Mouse (Mus musculus) forelimb bud, embryonic 11.5 days (tissue): ENCODE measurements around the gene Ephb2.

Experiments used
- DNase-seq: peaks from one replicate; pipeline ENCODE4 v3.0.0-alpha.2; 2012; ENCODE audit warnings: low read depth, low spot score

The Ephb2 gene

GRCm38 (mm10) chr4:136732536-136733121 is 103.2 kb downstream of the Ephb2 start:
- no peak for DNase-seq

- no peak for DNase-seq
These were observed 104.0 kb downstream of the Ephb2 start for GRCm38 (mm10) chr4:136731761-136732160.

GRCm38 (mm10) chr4:136731008-136731609 is 104.7 kb downstream of the Ephb2 start:
- DNase-seq, result no peak

- DNase-seq, result no peak
These were observed 105.3 kb downstream of the Ephb2 start for GRCm38 (mm10) chr4:136730501-136730900.

GRCm38 (mm10) chr4:136729574-136729973 is 106.2 kb downstream of the Ephb2 start:
- no peak for DNase-seq

- DNase-seq, result no peak
These were observed 108.8 kb downstream of the Ephb2 start for GRCm38 (mm10) chr4:136726941-136727340.

- DNase-seq, result peak; percentile 75
These were observed 111.1 kb downstream of the Ephb2 start for GRCm38 (mm10) chr4:136724731-136725130.

- peak; percentile 38 for DNase-seq
These were observed 113.3 kb downstream of the Ephb2 start for GRCm38 (mm10) chr4:136722361-136723082.

- no peak for DNase-seq
These were observed 113.9 kb downstream of the Ephb2 start for GRCm38 (mm10) chr4:136721937-136722336.

- DNase-seq, result no peak
These were observed 115.8 kb downstream of the Ephb2 start for GRCm38 (mm10) chr4:136720025-136720424.

GRCm38 (mm10) chr4:136718193-136718986 is 117.4 kb downstream of the Ephb2 start:
- no peak for DNase-seq

- DNase-seq, result no peak
These were observed 119.2 kb downstream of the Ephb2 start for GRCm38 (mm10) chr4:136716561-136716972.

- DNase-seq, result no peak
These were observed 121.3 kb downstream of the Ephb2 start for GRCm38 (mm10) chr4:136714530-136714929.

- DNase-seq, result no peak
These were observed 121.9 kb downstream of the Ephb2 start for GRCm38 (mm10) chr4:136713889-136714288.

- DNase-seq, result no peak
These were observed 122.4 kb downstream of the Ephb2 start for GRCm38 (mm10) chr4:136713431-136713830.

GRCm38 (mm10) chr4:136711985-136712768 is 123.6 kb downstream of the Ephb2 start:
- no peak for DNase-seq

GRCm38 (mm10) chr4:136710345-136710744 is 125.4 kb downstream of the Ephb2 start:
- DNase-seq, result no peak

- DNase-seq, result no peak
These were observed 126.8 kb downstream of the Ephb2 start for GRCm38 (mm10) chr4:136708956-136709355.

GRCm38 (mm10) chr4:136706696-136707095 is 129.1 kb downstream of the Ephb2 start:
- no peak for DNase-seq

- no peak for DNase-seq
These were observed 130.7 kb downstream of the Ephb2 start for GRCm38 (mm10) chr4:136705091-136705490.

GRCm38 (mm10) chr4:136704551-136704950 is 131.2 kb downstream of the Ephb2 start:
- peak; percentile 47 for DNase-seq
